Mouse (Mus musculus) embryonic facial prominence, embryonic 14.5 days (tissue): Measurements from ENCODE around the gene Olfr1369-ps1. TPM values are rescaled to one million over a fixed set of nuclear protein-coding genes. Genes with fewer than 3 reads are reported as not detected.
A peak's percentile ranks its signal among the peaks of the same experiment; 100 is the strongest.

Source experiments
- ATAC-seq: fragments of 200-750 bp; cut with Nextera tagmentation; 2 replicates; pipeline ENCODE4 v1.8.0; 2017; ENCODE audit warnings: low read depth, moderate number of reproducible peaks, moderate TSS enrichment
- DNase-seq: peaks from one replicate; pipeline ENCODE4 v3.0.0-alpha.2; 2015; ENCODE audit warnings: low spot score
- H3K27ac ChIP-seq: fragments of 300-500 bp; sonication (generic); replicated peaks from 2 replicates; pipeline ENCODE4 v1.5.1; 2014; ENCODE audit warnings: low read depth, mild to moderate bottlenecking, low read length, moderate library complexity
- H3K27me3 ChIP-seq: fragments of 300-500 bp; sonication (generic); replicated peaks from 2 replicates; pipeline ENCODE4 v1.6.1; 2014; ENCODE audit warnings: low read length; ENCODE audit not compliant: control insufficient read depth, insufficient read depth
- H3K36me3 ChIP-seq: fragments of 300-500 bp; sonication (generic); 2 replicates; pipeline ENCODE4 v1.6.1; 2014; ENCODE audit warnings: low read length, mixed read lengths; ENCODE audit not compliant: control insufficient read depth, insufficient read depth
- H3K4me1 ChIP-seq: fragments of 300-500 bp; sonication (generic); 2 replicates; pipeline ENCODE4 v1.6.1; 2014; ENCODE audit warnings: antibody characterized with exemption, low read length; ENCODE audit not compliant: control insufficient read depth, insufficient read depth
- H3K4me2 ChIP-seq: fragments of 300-500 bp; sonication (generic); 2 replicates; pipeline ENCODE4 v1.6.1; 2014; ENCODE audit warnings: low read depth, mild to moderate bottlenecking, low read length, moderate library complexity, mixed read lengths
- H3K4me3 ChIP-seq: fragments of 300-500 bp; sonication (generic); 2 replicates; pipeline ENCODE4 v1.5.1; 2014; ENCODE audit warnings: low read depth, mild to moderate bottlenecking, low read length
- H3K9ac ChIP-seq: fragments of 300-500 bp; sonication (generic); 2 replicates; pipeline ENCODE4 v1.6.1; 2014; ENCODE audit warnings: low read depth, mild to moderate bottlenecking, low read length, moderate library complexity, mixed read lengths
- H3K9me3 ChIP-seq: fragments of 300-500 bp; sonication (generic); 2 replicates; pipeline ENCODE4 v1.6.1; 2016; ENCODE audit warnings: low read length; ENCODE audit not compliant: control insufficient read depth
- WGBS: fragments of 180-500 bp; shearing (Covaris S2); extraction: QIAGEN DNeasy Blood & Tissue Kit; methylation state at CpG from one replicate; pipeline ENCODE4 v1.1.7; 2014; 5-methylcytosine and 5-hydroxymethylcytosine counted together
- polyA plus RNA-seq: library from polyadenylated mRNA; unstranded; fragments of >200 nt; fragmentation: Nextera tagmentation; extraction: Ambion mirVana; gene quantifications from 2 replicates; pipeline ENCODE4 v1.2.1, GENCODE M21; 2014

Gene Olfr1369-ps1
- polyA plus RNA-seq, 1 experiment from 2014 or later: 0.15 TPM

GRCm38 (mm10) chr13:21145767-21146166 is 34.5 kb downstream of the Olfr1369-ps1 start, which contains the start of gene Olfr1368:
Gene Olfr1368 (minus strand): TSS chr13:21145867.
- Histone ChIP-seq H3K9ac (no peak within 1 kb of the TSS), H3K36me3 (no peaks in the 10 kb centered on the region), H3K27ac (no peak within 1 kb of the TSS), H3K27me3 (no peaks in the 10 kb centered on the region), H3K9me3 (no peaks in the 10 kb centered on the region), H3K4me3 (no peak within 1 kb of the TSS), H3K4me1 (no peaks in the 10 kb centered on the region), H3K4me2 (no peak within 1 kb of the TSS)
- ATAC-seq (no peak), DNase-seq (no peak)
- 73% methylated on average over 4 of the region's 4 CpGs for WGBS

GRCm38 (mm10) chr13:21155888-21156287 is 44.6 kb downstream of the Olfr1369-ps1 start:
- H3K9ac ChIP-seq: no peak overlapping the region
- 84% methylated on average over 5 of the region's 5 CpGs for WGBS
- H3K4me1 ChIP-seq: peaks cover 8% of the 10 kb centered on the region; the same call in 1 of the 2 replicates
- H3K27ac ChIP-seq: no peak overlapping the region
- H3K27me3 ChIP-seq: no peaks in the 10 kb centered on the region
- DNase-seq: no peak
- no peak overlapping the region for H3K4me3 ChIP-seq
- H3K9me3 ChIP-seq: no peaks in the 10 kb centered on the region
- no peaks in the 10 kb centered on the region for H3K36me3 ChIP-seq
- no peak overlapping the region for H3K4me2 ChIP-seq
- no peak for ATAC-seq

- peaks cover 8% of the 10 kb centered on the region; the same call in 1 of the 2 replicates for H3K4me1 ChIP-seq
- no peaks in the 10 kb centered on the region for H3K36me3 ChIP-seq
- H3K4me3 ChIP-seq: peak overlapping the region; percentile 73; the same call in 1 of the 2 replicates
- H3K9me3 ChIP-seq: no peaks in the 10 kb centered on the region
- DNase-seq (no peak), ATAC-seq (no peak)
- H3K4me2 ChIP-seq: peak overlapping the region; percentile 90
- 0 out of 2 replicates have a peak overlapping the region, but pooled peaks have one; percentile 8 for H3K9ac ChIP-seq
- H3K27ac ChIP-seq: no peak overlapping the region
- WGBS: 6% methylated on average over 9 of the region's 9 CpGs
- no peaks in the 10 kb centered on the region for H3K27me3 ChIP-seq
These were observed 46.8 kb downstream of the Olfr1369-ps1 start for GRCm38 (mm10) chr13:21158071-21158470.

- Histone ChIP-seq H3K4me2 (peak overlapping the region; percentile 90), H3K9ac (peak overlapping the region; percentile 64), H3K4me3 (peak overlapping the region; percentile 73), H3K27ac (no peak overlapping the region), H3K36me3 (no peaks in the 10 kb centered on the region), H3K4me1 (peaks cover 8% of the 10 kb centered on the region; the same call in 1 of the 2 replicates), H3K9me3 (no peaks in the 10 kb centered on the region), H3K27me3 (no peaks in the 10 kb centered on the region)
- DNase-seq (peak; percentile 91), ATAC-seq (peak; percentile 30)
- under 1% methylated on average over 19 of the region's 19 CpGs for WGBS
These were observed 47.6 kb downstream of the Olfr1369-ps1 start for GRCm38 (mm10) chr13:21158785-21159474.

- Histone ChIP-seq H3K4me3 (peak overlapping the region; percentile 73), H3K27ac (no peak overlapping the region), H3K4me2 (peak overlapping the region; percentile 90), H3K27me3 (no peaks in the 10 kb centered on the region), H3K9me3 (no peaks in the 10 kb centered on the region), H3K36me3 (no peaks in the 10 kb centered on the region), H3K9ac (peak overlapping the region; percentile 64), H3K4me1 (peaks cover 8% of the 10 kb centered on the region; the same call in 1 of the 2 replicates)
- 2% methylated on average over 15 of the region's 15 CpGs for WGBS
- DNase-seq (peak; percentile 31), ATAC-seq (no peak)
These were observed 48.2 kb downstream of the Olfr1369-ps1 start for GRCm38 (mm10) chr13:21159475-21159819.

GRCm38 (mm10) chr13:21160041-21160511 is 48.8 kb downstream of the Olfr1369-ps1 start:
- WGBS: under 1% methylated on average over 16 of the region's 16 CpGs

GRCm38 (mm10) chr13:21160657-21161590 is 49.6 kb downstream of the Olfr1369-ps1 start:
- DNase-seq (peak; percentile 88), ATAC-seq (peak; percentile 88)
- H3K4me3 ChIP-seq: peak overlapping the region; percentile 73
- H3K27ac ChIP-seq: peak overlapping the region; percentile 48; the same call in 1 of the 2 replicates
- peak overlapping the region; percentile 64 for H3K9ac ChIP-seq
- peak overlapping the region; percentile 90 for H3K4me2 ChIP-seq
- no peaks in the 10 kb centered on the region for H3K36me3 ChIP-seq
- under 1% methylated on average over 32 of the region's 32 CpGs for WGBS
- peaks cover 8% of the 10 kb centered on the region; the same call in 1 of the 2 replicates for H3K4me1 ChIP-seq
- H3K9me3 ChIP-seq: no peaks in the 10 kb centered on the region
- H3K27me3 ChIP-seq: no peaks in the 10 kb centered on the region

More at GRCm38 (mm10) chr13:21160041-21160511, 48.8 kb downstream of the Olfr1369-ps1 start:
- H3K9ac ChIP-seq: peak overlapping the region; percentile 64
- peaks cover 8% of the 10 kb centered on the region; the same call in 1 of the 2 replicates for H3K4me1 ChIP-seq
- DNase-seq (peak; percentile 37), ATAC-seq (peak; percentile 15; the same call in 1 of the 2 replicates)
- no peaks in the 10 kb centered on the region for H3K36me3 ChIP-seq
- peak overlapping the region; percentile 90 for H3K4me2 ChIP-seq
- peak overlapping the region; percentile 73 for H3K4me3 ChIP-seq
- H3K27me3 ChIP-seq: no peaks in the 10 kb centered on the region
- no peak overlapping the region for H3K27ac ChIP-seq
- no peaks in the 10 kb centered on the region for H3K9me3 ChIP-seq

- Histone ChIP-seq H3K4me3 (peak overlapping the region; percentile 73), H3K9ac (no peak overlapping the region), H3K27ac (0 out of 2 replicates have a peak overlapping the region, but pooled peaks have one; percentile 10), H3K4me2 (peak overlapping the region; percentile 90), H3K9me3 (no peaks in the 10 kb centered on the region), H3K4me1 (peaks cover 8% of the 10 kb centered on the region; the same call in 1 of the 2 replicates), H3K27me3 (no peaks in the 10 kb centered on the region), H3K36me3 (no peaks in the 10 kb centered on the region)
- WGBS: 43% methylated on average over 2 of the region's 2 CpGs
- DNase-seq (no peak), ATAC-seq (peak; percentile 36; the same call in 1 of the 2 replicates)
These were observed 50.3 kb downstream of the Olfr1369-ps1 start for GRCm38 (mm10) chr13:21161591-21161990.
